Mouse (Mus musculus) bone marrow macrophage, adult 2 months (primary cell): ENCODE measurements around the gene Grap2.

Experiments used
- CTCF ChIP-seq: IDR thresholded peaks from 2 replicates; pipeline ENCODE4 v1.5.1; 2012; ENCODE audit warnings: low read depth, mild to moderate bottlenecking, low read length, moderate library complexity
- POLR2A ChIP-seq: IDR thresholded peaks from 2 replicates; pipeline ENCODE4 v1.6.1; 2012; ENCODE audit warnings: mild to moderate bottlenecking, low read depth, low read length, borderline replicate concordance

DNA sequence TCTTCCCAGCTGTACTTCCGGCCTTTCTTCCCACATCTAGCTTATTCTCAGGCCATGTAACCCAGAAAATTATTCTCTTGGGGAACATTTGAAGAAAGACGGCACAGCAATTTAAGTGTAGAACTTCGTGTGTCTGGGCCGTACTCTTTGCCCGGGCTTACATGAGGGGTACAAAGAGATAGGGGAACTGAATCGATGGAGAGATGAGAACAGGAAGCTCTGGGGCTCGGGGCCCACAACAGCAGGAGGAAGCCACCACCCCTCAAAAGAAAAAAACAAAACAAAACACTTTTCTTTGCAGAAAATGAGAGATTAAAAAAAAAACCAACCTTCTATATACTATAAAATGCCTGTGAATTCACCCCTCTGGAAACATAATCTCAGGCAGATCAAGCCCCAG lies 57.8 kb downstream of the Grap2 start:
- no peak for TF ChIP-seq CTCF
- TF ChIP-seq POLR2A = no peak
